Mouse (Mus musculus) thymus, adult 2 months (tissue): ENCODE data around the gene Ddx10.

Experiments used
- CTCF ChIP-seq: fragments of 200-500 bp; IDR thresholded peaks from 2 replicates; pipeline ENCODE4 v1.5.1; 2012; ENCODE audit warnings: mild to moderate bottlenecking, control low read depth, low read length, moderate library complexity, borderline replicate concordance; ENCODE audit not compliant: control insufficient read depth, poor library complexity, insufficient read depth; ENCODE audit errors: extremely low read depth
- POLR2A ChIP-seq: fragments of 200-500 bp; IDR thresholded peaks from 2 replicates; pipeline ENCODE4 v1.6.1; 2012; ENCODE audit warnings: mild to moderate bottlenecking, low read length, control low read depth, moderate library complexity; ENCODE audit not compliant: control insufficient read depth, poor library complexity, insufficient read depth; ENCODE audit errors: extremely low read depth

DNA sequence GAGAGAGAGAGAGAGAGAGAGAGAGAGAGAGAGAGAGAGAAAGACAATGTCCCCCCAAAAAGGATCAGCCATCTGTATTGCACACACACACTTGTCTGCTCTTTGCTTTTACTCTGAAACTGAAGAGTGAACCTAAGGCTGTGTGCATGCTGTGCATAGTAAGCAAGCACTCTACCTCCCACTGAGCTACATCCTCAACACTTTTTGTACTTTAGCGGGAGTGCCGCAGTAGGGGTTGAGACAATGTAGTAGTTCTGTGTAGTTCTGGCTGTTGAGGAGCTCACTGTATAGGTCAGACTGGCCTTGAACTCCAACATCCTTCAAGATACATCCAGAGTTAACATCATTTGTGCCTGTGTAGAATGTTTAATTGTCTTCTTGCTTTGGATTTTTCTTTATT, 17.7 kb upstream of the Ddx10 start:
- TF ChIP-seq POLR2A (no peak), CTCF (no peak)
